Comparison of ENCODE assay signal across 23 mouse cellular contexts in genomic region chr14:73289915-73290314, GRCm38 (mm10). TPM values are rescaled to one million over a fixed set of nuclear protein-coding genes. Genes with fewer than 3 reads are reported as not detected.
DNase-seq lines count a peak whose midpoint lies in the region; ATAC-seq and TF ChIP-seq lines count a peak whose summit lies in the region.
"Had no signal": no experiment of that assay in that cellular context is flagged by ENCODE, and none has a peak within 500 bp of the region (broad histone marks: within the 10 kb centered on the region; RNA-seq: fewer than 3 reads in every experiment).

No protein-coding gene starts in this region.

- H3K36me3 ChIP-seq in kidney, adult 2 months (ENCODE audit: control insufficient read depth, insufficient read depth, low read length), result peaks cover 5% of the 10 kb centered on the region; the same call in 1 of the 2 replicates
- no peaks in the 10 kb centered on the region for H3K36me3 ChIP-seq in heart, embryonic 10.5 days
- no peaks in the 10 kb centered on the region for H3K36me3 ChIP-seq in liver, embryonic 11.5 days (ENCODE audit: control insufficient read depth, insufficient read depth, low read length)
- H3K36me3 ChIP-seq: embryonic facial prominence, embryonic 12.5 days; forebrain, embryonic 12.5 days; heart, embryonic 15.5 days had no signal

- no peak overlapping the region for H3K4me3 ChIP-seq in kidney, adult 2 months (ENCODE audit: insufficient read depth, low read depth, low read length)
- H3K4me3 ChIP-seq in heart, embryonic 10.5 days, result no peak overlapping the region
- H3K4me3 ChIP-seq in liver, embryonic 11.5 days (ENCODE audit: low read depth, low read length), result no peak overlapping the region
- H3K4me3 ChIP-seq: embryonic facial prominence, embryonic 12.5 days; forebrain, embryonic 12.5 days; heart, embryonic 15.5 days; hindbrain, embryonic 10.5 days had no signal

- H3K9me3 ChIP-seq in heart, embryonic 10.5 days, result no peaks in the 10 kb centered on the region
- H3K9me3 ChIP-seq in liver, embryonic 11.5 days (ENCODE audit: control insufficient read depth, low read length), result no peaks in the 10 kb centered on the region
- H3K9me3 ChIP-seq: embryonic facial prominence, embryonic 12.5 days; forebrain, embryonic 12.5 days; heart, embryonic 15.5 days; hindbrain, embryonic 10.5 days had no signal

- WGBS in kidney, adult 2 months, result 90% methylated on average over 2 of the region's 2 CpGs
- WGBS in heart, embryonic 10.5 days, result 89% methylated on average over 2 of the region's 2 CpGs
- WGBS in liver, embryonic 11.5 days, result 68% methylated on average over 2 of the region's 2 CpGs

- ATAC-seq in hematopoietic stem cell, adult 5-6 weeks (replicated peaks in 1 of 2; ENCODE audit: insufficient read depth in 1 of 2, low FRiP score in 2 of 2, low TSS enrichment in 1 of 2, low read depth in 1 of 2, poor library complexity in 2 of 2, severe bottlenecking in 2 of 2), result peak; percentile 22 to 64; a peak in 3 of 4 replicates
- ATAC-seq in megakaryocyte progenitor cell, adult 5-6 weeks (replicated peaks; ENCODE audit: poor library complexity), result peak; percentile 80
- no peak for ATAC-seq in liver, embryonic 11.5 days (replicated peaks; ENCODE audit: low FRiP score)
- ATAC-seq: forebrain, postnatal 0 days; intestine, postnatal 0 days had no signal

- no peak overlapping the region for H3K27ac ChIP-seq in kidney, adult 2 months (ENCODE audit: insufficient read depth, low read depth, low read length)
- no peak overlapping the region for H3K27ac ChIP-seq in heart, embryonic 10.5 days
- H3K27ac ChIP-seq in liver, embryonic 11.5 days (ENCODE audit: low read depth, low read length), result no peak overlapping the region
- H3K27ac ChIP-seq: embryonic facial prominence, embryonic 12.5 days; forebrain, embryonic 12.5 days; heart, embryonic 15.5 days; hindbrain, embryonic 10.5 days; hindbrain, embryonic 14.5 days had no signal

- H3K4me2 ChIP-seq in liver, embryonic 11.5 days, result no peak overlapping the region
- H3K4me2 ChIP-seq: embryonic facial prominence, embryonic 12.5 days; forebrain, embryonic 12.5 days; heart, embryonic 11.5 days; heart, embryonic 15.5 days; hindbrain, embryonic 14.5 days had no signal

- peak; percentile 61 for DNase-seq in CD4-positive helper T cell, adult 2 months (ENCODE audit: low read depth, low spot score)
- peak; percentile 33 for DNase-seq in T-cell, adult 2 months (ENCODE audit: low spot score)
- no peak for DNase-seq in kidney, adult 2 months
- DNase-seq in heart, embryonic 10.5 days (ENCODE audit: low spot score), result no peak
- no peak for DNase-seq in liver, embryonic 11.5 days (ENCODE audit: low spot score)
- DNase-seq: adrenal gland, postnatal 10 days; cerebellum, adult 11 months; cerebellum, adult 8-10 months; cerebellum, postnatal 14 days; forebrain, postnatal 0 days; gastrocnemius, postnatal 36 days; heart, adult 18-20 months; heart, postnatal 14 days had no signal

- no peaks in the 10 kb centered on the region for H3K4me1 ChIP-seq in kidney, adult 2 months (ENCODE audit: control insufficient read depth, insufficient read depth, low read length)
- no peaks in the 10 kb centered on the region for H3K4me1 ChIP-seq in heart, embryonic 10.5 days
- no peaks in the 10 kb centered on the region for H3K4me1 ChIP-seq in liver, embryonic 11.5 days (replicated peaks; ENCODE audit: control insufficient read depth, insufficient read depth, low read length)
- H3K4me1 ChIP-seq: embryonic facial prominence, embryonic 12.5 days; forebrain, embryonic 12.5 days; heart, embryonic 15.5 days; hindbrain, embryonic 10.5 days had no signal

- H3K27me3 ChIP-seq in kidney, adult 2 months (replicated peaks; ENCODE audit: control insufficient read depth, insufficient read depth, low read length), result no peaks in the 10 kb centered on the region
- H3K27me3 ChIP-seq in heart, embryonic 10.5 days (ENCODE audit: insufficient read depth, poor library complexity, severe bottlenecking), result no peaks in the 10 kb centered on the region
- no peaks in the 10 kb centered on the region for H3K27me3 ChIP-seq in liver, embryonic 11.5 days (replicated peaks; ENCODE audit: control insufficient read depth, insufficient read depth, low read length)
- H3K27me3 ChIP-seq: CH12.LX; embryonic facial prominence, embryonic 12.5 days; forebrain, embryonic 12.5 days; heart, embryonic 15.5 days had no signal

- no peak for TF ChIP-seq POLR2A in kidney, adult 2 months (IDR thresholded peaks at IDR 0.05; ENCODE audit: low read depth, low read length)

- TF ChIP-seq CTCF in kidney, adult 2 months (conservative IDR thresholded peaks at IDR 0.05; ENCODE audit: insufficient read depth, insufficient read length, low read depth, low read length), result no peak

- no peak overlapping the region for H3K9ac ChIP-seq in liver, embryonic 11.5 days (ENCODE audit: low read depth, low read length)
- H3K9ac ChIP-seq: embryonic facial prominence, embryonic 12.5 days; forebrain, embryonic 12.5 days; forebrain, postnatal 0 days; heart, embryonic 15.5 days; hindbrain, embryonic 14.5 days had no signal

RNA-seq across cellular contexts. Expression of gene Rb1, which starts 35.7 kb away (rescaled TPM):
- total RNA-seq in hematopoietic stem cell, adult 5-6 weeks (2017), result 13.5 and 26.6 TPM in 2 replicates
- total RNA-seq in megakaryocyte progenitor cell, adult 5-6 weeks (2015), result 46.8 and 47.0 TPM in 2 replicates
- total RNA-seq in megakaryocyte progenitor cell, adult 5-6 weeks (2017), result 16.2 and 16.6 TPM in 2 replicates
- polyA plus RNA-seq in kidney, adult 2 months (2012; rRNA removed), result 6.8 and 8.3 TPM in 2 replicates
- 7.7 and 9.5 TPM in 2 replicates for polyA plus RNA-seq in heart, embryonic 10.5 days (2016; fragmentation: Nextera tagmentation; extraction: Ambion mirVana)
- 22.3 and 25.1 TPM in 2 replicates for polyA plus RNA-seq in liver, embryonic 11.5 days (2014; fragmentation: Nextera tagmentation; extraction: Ambion mirVana)

RNA-seq across cellular contexts. Expression of gene Lpar6, which starts 52.2 kb away (rescaled TPM):
- 13.1 and 19.6 TPM in 2 replicates for total RNA-seq in hematopoietic stem cell, adult 5-6 weeks (2017)
- 17.2 and 21.6 TPM in 2 replicates for total RNA-seq in megakaryocyte progenitor cell, adult 5-6 weeks (2015)
- 10.3 and 14.5 TPM in 2 replicates for total RNA-seq in megakaryocyte progenitor cell, adult 5-6 weeks (2017)
- polyA plus RNA-seq in kidney, adult 2 months (2012; rRNA removed), result 2.9 and 3.1 TPM in 2 replicates
- 8.2 and 11.2 TPM in 2 replicates for polyA plus RNA-seq in heart, embryonic 10.5 days (2016; fragmentation: Nextera tagmentation; extraction: Ambion mirVana)
- 9.3 and 9.8 TPM in 2 replicates for polyA plus RNA-seq in liver, embryonic 11.5 days (2014; fragmentation: Nextera tagmentation; extraction: Ambion mirVana)

Comparison
In these comparisons a context has a peak if more than half of its experiments do, and no peak if none do; other contexts are left out.
1. DNase-seq: peak in CD4-positive helper T cell, adult 2 months (single experiment) and T-cell, adult 2 months (single experiment); none in kidney, adult 2 months (single experiment), heart, embryonic 10.5 days (single experiment) and liver, embryonic 11.5 days (single experiment).